Mouse (Mus musculus) R1 (cell line): ENCODE measurements around the gene Ccdc62.

Experiments
- DNase-seq: peaks from one replicate; pipeline ENCODE4 v3.0.0-alpha.2; 2018; ENCODE audit warnings: low read depth, low spot score

Ccdc62 gene

DNA sequence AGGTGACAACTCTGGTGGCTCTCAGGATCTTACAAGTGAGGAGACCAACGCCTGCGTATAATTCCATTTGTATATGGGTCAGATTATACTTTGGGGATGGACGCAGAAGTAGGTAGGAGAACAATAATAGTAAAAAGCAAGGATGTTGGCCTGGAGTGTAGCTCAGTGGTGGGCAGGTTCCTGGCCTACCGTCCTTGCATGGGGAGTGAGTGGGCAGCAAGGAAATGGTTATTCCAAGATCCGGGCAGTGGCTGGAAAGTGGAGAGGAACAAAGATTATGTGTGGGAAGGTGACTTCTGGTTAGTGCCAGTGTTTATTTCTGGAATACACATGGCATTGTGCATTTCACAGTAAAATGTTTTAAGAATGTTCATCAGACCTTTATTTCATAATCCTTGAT is 5.5 kb downstream of the Ccdc62 start:
- DNase-seq, result no peak

DNA sequence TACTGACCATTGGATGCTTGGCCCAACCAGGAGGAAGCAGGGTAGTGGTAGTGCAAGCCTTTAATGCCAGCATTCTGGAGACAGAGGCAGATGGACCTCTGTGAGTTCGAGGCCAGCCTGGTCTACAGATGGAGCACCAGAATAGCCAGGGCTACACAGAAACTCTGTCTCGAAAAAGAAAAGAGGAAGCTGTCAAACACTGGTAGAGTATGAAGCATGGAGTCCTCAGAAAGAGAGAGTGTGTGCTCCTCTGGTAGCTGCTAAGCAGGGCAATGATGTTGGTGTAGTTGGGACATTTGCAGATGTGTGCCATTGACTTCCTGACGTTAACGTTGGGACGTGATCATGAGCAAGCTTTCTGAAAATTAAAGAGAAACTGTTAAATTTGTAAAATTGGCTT is 8.0 kb downstream of the Ccdc62 start:
- no peak for DNase-seq

DNA sequence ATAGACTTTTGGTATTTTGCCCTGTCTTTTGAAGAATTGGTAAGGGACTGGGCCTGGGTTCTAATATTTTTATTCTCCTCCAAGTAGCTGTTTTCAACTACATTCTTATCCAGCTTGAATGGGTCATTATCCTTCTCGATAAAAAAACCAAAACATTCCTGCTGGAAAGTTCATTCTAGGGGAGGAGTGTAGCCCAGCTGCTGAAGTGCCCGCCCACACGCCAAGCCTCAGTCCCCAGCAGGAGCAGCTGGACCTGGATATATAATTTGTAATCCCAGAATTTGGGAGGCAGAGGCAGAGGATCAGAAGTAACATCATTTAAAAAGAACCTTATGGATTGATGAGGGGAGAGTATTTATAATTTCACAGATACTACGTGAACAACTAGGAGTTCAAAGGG is 16.1 kb downstream of the Ccdc62 start:
- DNase-seq, result no peak

DNA sequence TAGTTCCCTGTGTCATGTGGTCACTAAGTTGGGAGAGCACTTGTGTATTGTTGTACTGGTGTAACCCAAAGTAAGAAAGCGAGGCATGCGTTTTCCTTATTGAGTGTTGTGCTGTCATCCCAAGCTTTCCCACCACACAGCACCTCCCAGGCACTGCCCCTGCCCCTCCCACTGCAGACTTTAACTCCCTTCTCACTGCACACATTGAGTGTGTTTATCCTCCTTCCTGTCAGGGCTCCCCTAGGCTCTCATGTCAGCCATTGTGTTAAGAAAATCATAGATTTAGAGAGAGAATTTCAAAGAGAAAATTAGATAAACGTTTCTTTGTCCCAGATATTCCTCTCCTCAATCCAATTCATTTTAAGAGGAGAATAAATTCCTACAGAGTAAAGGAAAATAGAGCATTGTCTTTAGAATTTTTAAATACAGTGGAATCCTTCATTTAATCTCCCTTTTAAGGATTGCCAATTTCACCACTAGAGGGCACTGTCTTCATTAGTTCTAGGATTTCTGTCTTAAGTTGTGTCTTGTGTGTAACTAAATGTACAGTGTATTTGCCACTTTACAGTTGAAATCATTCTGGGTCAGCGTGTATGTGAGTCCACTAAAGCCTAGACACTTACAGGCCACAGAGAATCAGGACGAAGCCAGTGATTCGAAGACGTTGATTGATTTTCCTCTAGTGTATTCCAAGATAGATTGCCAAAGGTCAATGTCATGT is 16.7 kb downstream of the Ccdc62 start:
- peak; percentile 20 for DNase-seq

DNA sequence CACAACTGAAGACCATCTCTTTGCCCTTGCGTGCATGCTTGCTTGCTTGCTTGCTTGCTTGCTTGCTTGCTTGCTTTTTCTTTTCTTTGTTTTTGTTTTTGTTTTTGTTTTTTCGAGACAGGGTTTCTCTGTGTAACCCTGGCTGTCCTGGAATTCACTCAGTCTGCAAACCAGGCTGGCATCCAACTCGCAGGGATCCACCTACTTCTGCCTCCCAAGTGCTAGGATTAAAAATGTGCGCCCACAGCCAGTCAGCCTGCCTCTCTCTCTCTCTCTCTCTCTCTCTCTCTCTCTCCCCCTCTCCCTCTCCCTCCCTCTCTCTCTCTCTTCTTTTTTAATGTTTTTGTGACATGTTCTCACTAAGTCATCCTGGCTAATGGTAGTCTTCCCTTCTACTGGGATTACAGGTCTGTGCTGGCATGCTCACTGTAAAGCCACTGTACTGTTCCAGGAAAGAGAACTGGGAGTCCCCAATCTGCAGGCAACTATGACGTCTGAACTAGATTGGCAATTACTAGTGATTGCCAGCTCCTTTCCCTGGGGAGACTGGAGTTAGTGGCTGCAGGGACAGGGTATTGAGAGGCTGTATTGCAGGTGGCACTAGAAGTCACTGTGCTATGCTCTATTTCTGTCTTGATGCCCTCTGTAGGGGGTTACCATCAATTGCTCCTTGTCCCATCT is 22.0 kb downstream of the Ccdc62 start:
- DNase-seq, result no peak

DNA sequence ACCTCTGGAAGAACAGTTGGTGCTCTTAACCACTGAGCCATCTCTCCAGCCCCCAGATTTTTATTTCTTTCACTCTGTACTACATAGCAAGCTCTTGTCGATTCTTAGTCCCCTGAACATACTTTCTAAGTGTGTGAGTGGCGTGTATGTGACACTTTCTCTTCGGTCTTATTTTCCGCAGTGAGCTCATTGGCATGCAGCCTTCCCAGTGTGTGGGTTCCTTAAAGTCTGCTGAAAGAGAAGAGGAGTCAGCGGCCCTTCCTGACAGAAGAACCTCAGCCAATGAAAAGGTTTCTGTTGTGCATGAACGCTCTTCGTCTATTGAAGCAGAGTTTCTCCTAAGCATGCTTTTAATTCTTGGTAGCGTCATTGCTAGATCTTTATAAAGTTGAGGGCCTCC is 26.7 kb downstream of the Ccdc62 start:
- DNase-seq, result no peak

DNA sequence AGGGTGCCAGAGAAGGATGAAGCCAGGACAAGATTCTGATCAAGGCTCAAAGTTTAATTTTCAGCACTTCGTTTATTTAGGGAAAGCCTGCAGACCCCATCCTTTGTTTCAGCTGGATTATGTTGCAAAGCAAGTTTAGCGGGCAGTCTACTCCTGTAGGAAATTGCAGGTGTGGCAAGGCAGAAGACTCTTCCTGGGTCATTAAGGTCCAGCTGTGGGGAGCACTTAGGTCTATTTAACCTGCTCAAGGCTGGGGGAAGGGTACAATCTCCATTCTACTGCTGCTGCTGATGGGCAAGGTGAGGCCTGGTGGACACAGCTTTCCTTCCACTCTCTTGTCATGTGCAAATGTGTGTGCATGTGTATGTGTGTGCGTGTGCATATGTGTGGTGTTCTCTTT is 28.5 kb downstream of the Ccdc62 start:
- DNase-seq, result no peak

DNA sequence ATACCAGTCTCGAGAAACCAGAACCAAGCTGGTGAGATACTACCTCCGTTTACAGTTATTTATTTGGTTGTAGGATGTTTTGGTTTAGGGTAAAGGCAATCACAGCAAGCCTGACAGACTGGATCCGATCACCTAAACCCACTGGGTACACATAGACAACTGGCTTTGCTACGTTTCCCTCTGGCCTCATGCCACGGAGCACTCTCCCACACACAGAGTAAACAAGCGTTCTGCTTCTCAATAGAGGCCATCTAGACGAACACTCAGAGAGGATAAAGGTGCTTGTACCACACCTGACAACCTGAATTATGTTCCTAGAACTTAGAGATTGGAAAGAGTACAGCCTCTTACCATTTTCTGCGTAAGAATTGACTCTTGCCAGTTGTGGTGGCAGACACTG is 29.6 kb downstream of the Ccdc62 start:
- DNase-seq, result no peak

DNA sequence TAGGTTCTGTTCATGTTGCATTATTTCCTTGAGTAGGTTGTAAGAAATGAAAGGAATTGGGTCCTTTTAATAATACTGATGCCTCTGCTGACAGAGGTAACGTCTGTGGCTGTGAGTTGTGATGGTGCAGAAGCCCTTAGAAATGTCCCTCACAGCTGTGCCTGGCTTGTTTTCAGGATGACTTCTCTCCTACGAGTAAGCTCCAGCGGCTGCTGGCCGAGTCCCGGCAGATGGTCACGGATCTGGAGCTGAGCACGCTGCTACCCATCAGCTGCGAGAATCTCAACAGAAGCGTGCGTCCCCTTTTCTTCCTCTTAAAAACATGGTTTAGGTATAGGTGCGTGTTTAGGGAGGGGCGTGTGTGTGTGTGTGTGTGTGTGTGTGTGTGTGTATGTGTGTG is 30.6 kb downstream of the Ccdc62 start:
- DNase-seq, result no peak

DNA sequence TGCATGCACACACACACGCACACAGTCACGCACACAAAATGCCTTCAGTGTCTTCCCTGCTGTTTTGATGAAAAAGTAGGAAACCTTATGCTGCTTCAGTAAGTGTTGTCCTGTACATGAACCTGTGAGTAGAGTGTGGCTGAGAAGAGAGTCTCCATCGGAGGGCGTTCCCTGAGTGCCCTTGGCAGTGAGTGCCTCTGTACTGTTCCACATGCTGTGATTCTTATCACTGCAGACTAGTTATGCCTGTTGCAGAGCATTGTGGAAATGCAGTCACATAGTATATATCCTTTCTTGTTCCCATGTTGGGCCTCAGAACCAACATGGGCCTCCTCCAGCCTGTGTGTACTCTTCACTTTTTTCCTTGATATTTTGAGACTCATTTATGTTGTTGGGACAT is 33.7 kb downstream of the Ccdc62 start:
- DNase-seq, result no peak

DNA sequence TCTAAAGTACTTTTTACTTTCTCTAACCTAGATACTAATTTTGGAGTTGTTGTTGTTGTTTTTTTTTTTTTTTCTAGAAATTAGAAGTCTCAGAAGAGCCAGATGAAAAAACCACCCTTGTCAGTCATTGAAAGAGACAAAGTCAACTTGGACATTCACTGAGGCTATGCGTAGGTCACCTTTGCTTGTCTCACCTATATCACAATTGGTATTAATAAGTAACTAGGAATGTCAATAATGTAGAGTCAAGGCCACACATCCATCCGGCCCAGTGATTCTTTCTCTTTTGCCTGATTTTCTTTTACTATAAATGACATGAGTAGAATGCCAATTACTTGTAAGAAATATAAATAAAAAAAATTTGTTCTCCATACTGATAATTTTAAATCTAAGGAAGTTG is 36.3 kb downstream of the Ccdc62 start:
- no peak for DNase-seq

DNA sequence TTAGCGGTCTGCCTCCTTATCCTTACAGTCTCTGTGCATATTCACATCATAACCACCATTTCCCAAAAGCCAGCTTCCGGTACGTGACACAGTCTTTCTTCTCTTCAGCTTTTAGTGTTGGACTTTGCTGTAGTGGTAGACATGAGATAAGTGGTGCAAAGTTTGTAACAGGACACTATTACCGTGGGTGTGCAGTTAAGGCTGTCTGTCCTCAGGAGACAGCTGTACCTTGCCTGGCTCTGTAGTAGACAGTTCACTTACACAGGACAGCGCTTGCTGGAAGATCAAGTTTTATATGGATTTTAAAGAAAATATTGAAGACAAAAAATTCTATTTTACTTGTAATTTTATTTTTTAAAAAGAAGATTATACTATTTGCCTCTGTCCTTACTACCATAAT is 38.0 kb downstream of the Ccdc62 start:
- no peak for DNase-seq

DNA sequence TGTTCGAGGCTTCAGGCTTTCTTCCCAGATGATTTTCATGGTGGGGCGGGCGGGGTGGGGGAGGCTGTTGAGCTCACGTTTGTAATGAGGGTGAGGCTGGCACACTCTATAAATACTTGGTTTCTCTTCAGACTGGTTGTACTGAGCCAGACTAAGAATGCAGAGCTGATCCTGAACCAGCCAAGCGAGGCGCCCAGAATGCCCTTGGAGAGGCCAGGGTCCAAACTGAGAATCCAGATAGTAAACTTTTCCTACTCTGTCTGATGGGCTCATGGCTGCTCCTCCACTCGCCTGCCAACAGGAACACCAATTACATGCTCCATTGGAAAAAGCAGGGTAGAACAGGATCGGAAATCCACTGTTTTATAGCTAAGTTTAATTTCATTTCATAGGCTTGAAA is 38.7 kb downstream of the Ccdc62 start:
- no peak for DNase-seq

DNA sequence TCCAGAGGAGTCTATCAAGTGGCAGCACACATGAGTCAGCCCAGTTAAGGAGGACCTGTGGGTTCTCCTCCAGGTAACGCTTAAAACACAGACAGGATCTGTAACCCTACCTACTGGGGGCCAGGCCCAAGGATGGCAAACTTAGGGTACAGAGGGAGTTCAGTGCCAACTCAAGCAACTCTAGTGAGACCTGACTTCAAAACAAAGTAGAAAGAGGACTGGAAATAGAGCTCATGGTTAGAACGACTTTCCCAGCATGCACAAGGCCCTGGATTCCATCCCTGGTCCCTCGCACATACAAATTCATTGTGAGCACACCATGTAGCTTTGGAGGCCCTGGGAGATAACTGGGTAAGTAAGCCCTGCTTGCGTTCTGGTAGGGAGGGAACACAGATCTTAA is 40.1 kb downstream of the Ccdc62 start:
- DNase-seq, result no peak

DNA sequence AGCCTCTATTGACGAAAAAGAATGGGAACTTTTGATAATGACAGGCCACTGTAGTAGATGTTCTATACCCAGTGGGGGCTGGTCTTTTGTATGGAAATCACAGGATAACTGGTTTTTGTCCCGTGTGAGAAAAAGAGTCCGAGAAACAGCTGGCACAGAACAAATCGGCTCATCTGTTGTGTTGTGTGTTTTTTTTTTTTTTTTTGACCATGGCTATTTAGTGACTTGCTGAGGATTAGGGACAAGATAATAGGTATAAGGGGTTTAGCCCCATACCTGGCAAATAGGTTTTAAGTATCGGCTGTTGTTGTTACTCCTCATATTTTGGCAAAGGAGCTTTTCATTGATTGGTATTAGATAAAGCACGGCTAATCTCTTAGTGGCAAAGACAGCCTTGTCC is 42.0 kb downstream of the Ccdc62 start:
- no peak for DNase-seq

DNA sequence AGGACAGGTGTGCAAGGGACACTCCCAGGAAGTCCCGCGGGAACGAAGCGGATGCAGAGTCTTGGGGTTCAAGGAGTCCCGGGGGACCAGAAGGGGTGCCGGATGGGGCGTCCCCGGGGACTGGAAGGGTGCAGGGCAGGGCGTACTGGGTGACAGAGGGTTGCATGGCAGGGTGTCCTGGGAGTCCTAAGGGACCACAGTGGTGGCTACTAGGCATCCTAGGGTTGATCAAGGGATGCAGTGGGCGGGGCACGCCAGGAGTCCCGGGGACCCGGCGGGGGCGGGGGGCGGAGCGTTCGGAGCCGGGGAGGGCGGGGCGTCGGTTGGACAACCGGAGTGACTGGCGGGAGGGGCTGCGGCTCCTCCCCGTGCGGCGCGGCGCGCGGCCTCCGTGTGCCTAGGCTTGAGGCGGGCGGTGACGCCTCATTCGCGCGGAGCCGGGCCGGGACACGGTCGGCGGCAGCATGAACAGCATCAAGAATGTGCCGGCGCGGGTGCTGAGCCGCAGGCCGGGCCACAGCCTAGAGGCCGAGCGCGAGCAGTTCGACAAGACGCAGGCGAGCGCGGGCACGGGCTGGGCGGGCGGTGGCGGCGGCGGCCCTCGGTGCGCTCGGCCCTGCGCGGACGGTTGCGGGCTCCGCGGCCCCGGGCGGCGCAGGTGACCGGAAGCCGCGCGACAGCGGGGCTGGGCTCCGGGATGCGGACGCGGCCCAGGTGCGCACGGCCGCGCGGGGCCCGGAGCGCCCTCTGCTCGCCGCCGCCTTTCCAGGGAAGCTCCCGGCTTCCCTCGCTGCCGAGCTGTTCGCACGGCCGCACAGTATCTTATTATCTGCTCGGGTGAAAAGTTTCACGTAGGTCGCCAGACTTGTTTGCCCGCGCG is 43.1 kb downstream of the Ccdc62 start, which contains the start of gene Hip1r:
TSS of gene Hip1r (plus strand) at position 330 of the 880 bp plus-strand sequence.
- DNase-seq, result peak; percentile 62

DNA sequence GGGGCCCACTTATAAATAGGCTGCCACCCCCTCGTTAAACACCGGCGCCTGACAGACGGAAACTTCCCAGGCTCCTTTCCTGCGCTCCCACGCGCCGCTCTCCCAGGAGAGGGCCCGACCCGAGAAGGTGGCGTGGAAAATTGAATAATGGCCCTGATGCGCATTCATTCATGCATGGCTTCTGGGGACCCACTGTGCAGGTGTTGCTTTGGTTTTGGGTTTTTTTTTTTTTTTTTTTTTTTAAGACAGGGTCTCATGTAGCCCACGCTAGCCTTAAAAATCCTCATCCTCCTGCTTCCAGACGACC is 43.7 kb downstream of the Ccdc62 start:
- peak; percentile 34 for DNase-seq

DNA sequence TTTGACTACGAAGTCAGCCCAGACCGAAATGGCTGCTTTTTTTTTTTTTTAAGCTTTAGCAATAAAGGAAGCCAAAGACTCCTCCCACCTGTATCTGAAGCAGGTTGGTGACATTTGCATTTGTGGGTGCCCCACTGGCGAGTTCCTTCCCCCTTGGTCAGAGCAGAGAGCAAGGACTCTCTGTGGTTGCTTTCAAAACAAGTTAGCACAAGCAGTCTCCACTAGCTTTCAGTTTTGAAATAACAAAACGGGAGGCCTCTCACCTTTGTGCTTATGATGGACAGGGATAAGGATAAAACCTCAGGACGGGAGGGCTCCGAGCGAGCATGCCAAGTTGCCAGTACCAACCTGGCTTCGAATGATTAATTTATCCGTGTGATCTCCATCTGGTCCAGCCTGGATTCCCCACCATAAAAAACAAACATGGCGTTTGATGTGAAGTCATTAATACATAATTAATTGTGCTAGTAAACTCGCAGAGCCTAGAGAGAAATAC is 44.2 kb downstream of the Ccdc62 start:
- DNase-seq, result no peak

DNA sequence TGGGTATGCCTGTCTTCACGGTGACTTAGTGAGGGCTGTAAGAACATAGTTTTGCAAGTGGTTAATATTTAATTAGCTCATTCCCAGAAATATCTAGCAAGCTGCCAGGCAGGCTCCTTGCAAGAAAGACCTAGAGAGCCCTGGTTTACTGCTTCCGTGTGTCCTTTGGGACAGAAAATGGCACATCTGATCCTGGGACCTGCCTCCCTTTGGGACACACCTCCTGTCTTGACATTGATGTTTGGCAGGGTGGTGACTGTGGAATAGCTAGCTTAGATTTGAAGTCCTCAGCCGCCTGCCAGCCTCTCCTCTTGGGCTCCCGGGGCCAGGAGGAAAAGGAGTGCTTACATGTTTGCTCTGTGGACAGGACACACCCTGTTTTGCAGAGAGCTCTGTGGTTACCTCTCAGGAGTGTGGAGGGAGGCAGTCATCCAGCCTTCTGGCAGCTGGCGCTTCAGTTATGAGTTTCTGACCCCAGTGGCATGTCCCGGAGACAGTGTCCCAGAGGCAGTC is 45.2 kb downstream of the Ccdc62 start:
- DNase-seq, result no peak

DNA sequence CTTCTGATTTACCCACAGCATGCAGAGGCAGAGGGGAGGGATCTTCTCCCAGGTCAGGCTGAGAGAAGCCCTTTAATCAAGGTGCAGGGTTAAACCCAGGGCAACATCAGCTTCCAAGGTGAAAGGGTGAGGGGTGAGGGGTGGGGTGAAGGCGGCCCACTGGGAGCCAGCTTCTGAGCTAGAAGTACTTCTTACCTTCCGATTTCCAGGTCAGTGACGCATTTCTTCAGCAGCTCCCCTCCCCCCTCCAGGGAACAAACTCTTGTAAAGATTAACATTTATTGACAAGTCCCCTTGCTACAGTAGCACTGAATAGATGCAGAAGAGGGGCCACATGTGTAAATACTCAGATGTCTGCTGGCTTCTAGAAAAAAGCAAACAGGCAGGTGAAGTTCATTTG is 46.8 kb downstream of the Ccdc62 start:
- DNase-seq, result no peak

DNA sequence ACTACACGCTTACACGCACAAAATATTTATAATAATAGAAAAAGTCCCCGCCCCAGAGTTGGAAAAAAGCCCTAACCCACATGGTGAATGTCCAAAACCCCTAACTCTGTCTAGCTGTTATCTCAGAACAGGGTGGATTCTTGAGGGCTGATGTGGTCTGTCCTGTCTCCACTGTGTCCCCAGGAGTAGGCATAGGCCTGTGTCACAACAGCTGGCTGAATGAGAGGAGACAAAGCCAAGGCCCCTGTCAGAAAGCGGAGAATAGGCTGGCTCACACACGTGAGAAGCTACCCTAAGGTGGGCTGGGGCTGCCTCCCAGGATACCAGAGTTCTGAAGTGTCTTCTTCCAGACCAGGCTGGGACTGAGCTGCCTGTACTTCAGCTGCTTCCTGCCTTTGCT is 47.7 kb downstream of the Ccdc62 start:
- DNase-seq, result no peak

DNA sequence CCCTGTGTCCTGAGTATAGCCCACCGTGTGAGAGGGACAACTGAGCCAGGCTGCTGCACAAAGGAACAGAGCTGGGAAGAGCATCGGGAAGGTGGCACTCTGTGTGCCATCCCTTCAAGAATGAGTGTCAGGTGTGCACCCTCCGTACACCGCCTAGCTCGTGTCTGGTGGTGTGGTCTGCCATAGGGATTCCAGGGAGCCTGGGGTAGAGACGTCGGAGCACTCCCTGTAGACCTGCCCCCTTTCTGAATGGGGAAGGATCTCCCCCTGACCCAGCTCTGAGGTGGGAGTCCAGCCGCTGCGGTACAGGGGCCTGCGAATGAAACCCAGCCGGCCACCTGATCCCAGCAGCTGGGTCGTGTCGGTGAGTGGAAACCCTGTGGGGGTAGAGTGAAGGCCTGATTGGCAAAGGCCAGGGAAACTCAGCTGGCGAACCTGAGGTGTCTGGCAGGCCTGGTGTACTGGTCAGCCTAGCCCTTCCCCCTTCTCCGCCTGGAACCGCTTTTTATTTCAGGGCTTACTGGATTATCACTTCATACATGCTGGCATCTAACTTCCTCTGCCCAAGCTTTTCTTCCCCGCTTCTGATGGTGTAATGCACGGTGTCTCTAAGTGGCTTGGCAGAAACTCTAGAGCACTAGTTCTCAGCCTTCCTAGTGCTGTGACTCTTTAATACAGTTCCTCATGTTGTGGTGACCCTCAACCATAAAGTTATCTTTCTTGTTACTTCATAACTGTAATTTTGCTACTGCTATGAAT is 48.9 kb downstream of the Ccdc62 start:
- no peak for DNase-seq
